14 mouse cellular contexts compared by ENCODE assay signal in genomic region chr9:63741792-63742191, GRCm38 (mm10). TPM values are rescaled to one million over a fixed set of nuclear protein-coding genes. Genes with fewer than 3 reads are reported as not detected.
DNase-seq lines count a peak whose midpoint lies in the region; ATAC-seq and TF ChIP-seq lines count a peak whose summit lies in the region.
"Had no signal": no experiment of that assay in that cellular context is flagged by ENCODE, and none has a peak within 500 bp of the region (broad histone marks: within the 10 kb centered on the region; RNA-seq: fewer than 3 reads in every experiment).

No protein-coding gene starts in this region.

- no peak for DNase-seq in heart, postnatal 36 days
- no peak for DNase-seq in lung, postnatal 0 days (ENCODE audit: low spot score)
- no peak for DNase-seq in lung, postnatal 4 days
- DNase-seq in heart, postnatal 0 days (ENCODE audit: low spot score), result no peak
- no peak for DNase-seq in thymus, postnatal 4 days
- DNase-seq: cerebellum, adult 8-10 months; gastrocnemius, postnatal 10 days; right cerebral cortex, adult 18-20 months had no signal

- ATAC-seq in heart, embryonic 12.5 days (ENCODE audit: insufficient number of reproducible peaks, low FRiP score), result no peak
- no peak for ATAC-seq in lung, postnatal 0 days
- no peak for ATAC-seq in heart, postnatal 0 days (ENCODE audit: insufficient read depth, low read depth)
- ATAC-seq in megakaryocyte progenitor cell, adult 5-6 weeks (replicated peaks; ENCODE audit: poor library complexity), result no peak
- ATAC-seq: forebrain, embryonic 15.5 days; Patski had no signal

- H3K4me3 ChIP-seq in heart, embryonic 12.5 days, result no peak overlapping the region
- no peak overlapping the region for H3K4me3 ChIP-seq in lung, postnatal 0 days (ENCODE audit: low read depth, low read length)
- H3K4me3 ChIP-seq in heart, postnatal 0 days (ENCODE audit: low read depth, low read length), result no peak overlapping the region
- H3K4me3 ChIP-seq: forebrain, embryonic 15.5 days; midbrain, embryonic 10.5 days had no signal

- intact Hi-C loops in heart, postnatal 36 days (cut with DNase I), result no loop called here

- no peaks in the 10 kb centered on the region for H3K9me3 ChIP-seq in heart, embryonic 12.5 days (replicated peaks)
- no peaks in the 10 kb centered on the region for H3K9me3 ChIP-seq in lung, postnatal 0 days (ENCODE audit: low read length)
- no peaks in the 10 kb centered on the region for H3K9me3 ChIP-seq in heart, postnatal 0 days (replicated peaks; ENCODE audit: control insufficient read depth, low read length)
- H3K9me3 ChIP-seq: forebrain, embryonic 15.5 days; midbrain, embryonic 10.5 days had no signal

- no peaks in the 10 kb centered on the region for H3K27me3 ChIP-seq in heart, embryonic 12.5 days (replicated peaks)
- no peaks in the 10 kb centered on the region for H3K27me3 ChIP-seq in lung, postnatal 0 days (replicated peaks; ENCODE audit: insufficient read depth, low read length)
- no peaks in the 10 kb centered on the region for H3K27me3 ChIP-seq in heart, postnatal 0 days (ENCODE audit: control insufficient read depth, insufficient read depth, low read length)
- H3K27me3 ChIP-seq: forebrain, embryonic 15.5 days; Patski had no signal

- H3K4me1 ChIP-seq in heart, embryonic 12.5 days (replicated peaks), result peaks cover 92% of the 10 kb centered on the region
- H3K4me1 ChIP-seq in lung, postnatal 0 days (ENCODE audit: insufficient read depth, low read depth, low read length), result peaks cover 62% of the 10 kb centered on the region
- H3K4me1 ChIP-seq in heart, postnatal 0 days (ENCODE audit: control insufficient read depth, insufficient read depth), result peaks cover 65% of the 10 kb centered on the region

- H3K4me2 ChIP-seq in heart, embryonic 12.5 days, result peak overlapping the region; percentile 14
- no peak overlapping the region for H3K4me2 ChIP-seq in lung, postnatal 0 days (replicated peaks; ENCODE audit: low read depth, low read length)
- no peak overlapping the region for H3K4me2 ChIP-seq in heart, postnatal 0 days (ENCODE audit: low read depth, low read length)
- H3K4me2 ChIP-seq: forebrain, embryonic 15.5 days; hindbrain, embryonic 14.5 days had no signal

- no peak for TF ChIP-seq EP300 in lung, postnatal 0 days (IDR thresholded peaks at IDR 0.05)
- TF ChIP-seq EP300 in heart, postnatal 0 days (IDR thresholded peaks at IDR 0.05; ENCODE audit: low read depth), result no peak

- peaks cover 13% of the 10 kb centered on the region for H3K36me3 ChIP-seq in heart, embryonic 12.5 days
- H3K36me3 ChIP-seq in lung, postnatal 0 days (ENCODE audit: insufficient read depth, low read length), result no peaks in the 10 kb centered on the region
- no peaks in the 10 kb centered on the region for H3K36me3 ChIP-seq in heart, postnatal 0 days (replicated peaks; ENCODE audit: control insufficient read depth, insufficient read depth, low read length)
- H3K36me3 ChIP-seq: forebrain, embryonic 15.5 days had no signal

- WGBS in heart, embryonic 12.5 days, result 33% methylated on average over 6 of the region's 6 CpGs
- 24% methylated on average over 6 of the region's 6 CpGs for WGBS in lung, postnatal 0 days
- 35% methylated on average over 6 of the region's 6 CpGs for WGBS in heart, postnatal 0 days

- no peak for TF ChIP-seq CTCF in lung, postnatal 0 days (IDR thresholded peaks at IDR 0.05)
- no peak for TF ChIP-seq CTCF in heart, postnatal 0 days (IDR thresholded peaks at IDR 0.05; ENCODE audit: low read depth)

- no peak overlapping the region for H3K27ac ChIP-seq in heart, embryonic 12.5 days (ENCODE audit: poor library complexity, severe bottlenecking)
- peak overlapping the region; percentile 59; the same call in 1 of the 2 replicates for H3K27ac ChIP-seq in lung, postnatal 0 days (ENCODE audit: low read length)
- 0 out of 2 replicates have a peak overlapping the region, but pooled peaks have one; percentile 2 for H3K27ac ChIP-seq in heart, postnatal 0 days (ENCODE audit: low read depth)
- H3K27ac ChIP-seq: forebrain, embryonic 15.5 days; hindbrain, embryonic 14.5 days; midbrain, embryonic 10.5 days had no signal

- H3K9ac ChIP-seq in heart, embryonic 12.5 days, result no peak overlapping the region
- H3K9ac ChIP-seq in lung, postnatal 0 days (replicated peaks; ENCODE audit: low read depth), result no peak overlapping the region
- H3K9ac ChIP-seq in heart, postnatal 0 days (replicated peaks; ENCODE audit: low read depth, low read length), result no peak overlapping the region
- H3K9ac ChIP-seq: forebrain, embryonic 15.5 days; hindbrain, embryonic 14.5 days had no signal

RNA-seq across cellular contexts. Expression of gene Smad3, which starts 16.0 kb away (rescaled TPM):
- polyA plus RNA-seq in heart, embryonic 12.5 days (2016; fragmentation: Nextera tagmentation; extraction: Ambion mirVana), result 17.0 and 18.9 TPM in 2 replicates
- 10 to 100 TPM; 12.5 to 13.2 TPM for total RNA-seq in heart, postnatal 36 days (2021)
- polyA plus RNA-seq in lung, postnatal 0 days (2015; fragmentation: Nextera tagmentation; extraction: Ambion mirVana), result 11.8 and 12.3 TPM in 2 replicates
- total RNA-seq in heart, postnatal 0 days (2014; rRNA removed; ENCODE audit: low replicate concordance), result 25.9 and 30.2 TPM in 2 replicates
- 6.0 and 6.4 TPM in 2 replicates for polyA plus RNA-seq in heart, postnatal 0 days (2015; fragmentation: Nextera tagmentation; extraction: Ambion mirVana)
- total RNA-seq in megakaryocyte progenitor cell, adult 5-6 weeks (2015), result 12.6 and 14.4 TPM in 2 replicates
- total RNA-seq in megakaryocyte progenitor cell, adult 5-6 weeks (2017), result 16.7 and 16.8 TPM in 2 replicates
